Mouse (Mus musculus) neutrophil, adult 5-6 weeks (primary cell): Measurements from ENCODE around the gene Gm26992. TPM values are rescaled to one million over a fixed set of nuclear protein-coding genes. Genes with fewer than 3 reads are reported as not detected.

ENCODE experiments used
- total RNA-seq: library from RNA; stranded (forward); fragments of 200-1000 nt; gene quantifications from 2 replicates; pipeline ENCODE4 v1.2.3, GENCODE M21; 2017

Gene Gm26992
- total RNA-seq, 1 experiment from 2014 or later: not detected

Other genes with a start within 250 kb of the Gm26992 start
- gene Nap1l2, start 235.4 kb upstream of the Gm26992 start, total RNA-seq: 0.37 and 0.47 TPM in 2 replicates
- not detected in 2 replicates for gene Cdx4, start 100.6 kb upstream of the Gm26992 start, total RNA-seq
- 1.2 and 1.4 TPM in 2 replicates for gene Chic1, start 65.5 kb upstream of the Gm26992 start, total RNA-seq
- gene Tsx, start 7.5 kb upstream of the Gm26992 start, total RNA-seq: not detected in 2 replicates
- gene Zcchc13, start 208.6 kb downstream of the Gm26992 start, total RNA-seq: not detected in 2 replicates